Mouse (Mus musculus) embryonic facial prominence, embryonic 15.5 days (tissue): Measurements from ENCODE around the gene Pkd1l2. TPM values are rescaled to one million over a fixed set of nuclear protein-coding genes. Genes with fewer than 3 reads are reported as not detected.
A peak's percentile ranks its signal among the peaks of the same experiment; 100 is the strongest.

ENCODE experiments used
- ATAC-seq: fragments of 200-750 bp; cut with Nextera tagmentation; 2 replicates; pipeline ENCODE4 v1.8.0; 2017; ENCODE audit warnings: low read depth, moderate TSS enrichment; ENCODE audit not compliant: insufficient number of reproducible peaks, low FRiP score, low TSS enrichment
- H3K27ac ChIP-seq: fragments of 300-500 bp; sonication (generic); replicated peaks from 2 replicates; pipeline ENCODE4 v1.5.1; 2015; ENCODE audit warnings: mild to moderate bottlenecking, inconsistent platforms
- H3K27me3 ChIP-seq: fragments of 300-500 bp; sonication (generic); 2 replicates; pipeline ENCODE4 v1.6.1; 2015; ENCODE audit warnings: inconsistent platforms
- H3K36me3 ChIP-seq: fragments of 300-500 bp; sonication (generic); 2 replicates; pipeline ENCODE4 v1.6.1; 2015; ENCODE audit warnings: mild to moderate bottlenecking, inconsistent platforms
- H3K4me1 ChIP-seq: fragments of 300-500 bp; sonication (generic); 2 replicates; pipeline ENCODE4 v1.6.1; 2015; ENCODE audit warnings: inconsistent platforms
- H3K4me2 ChIP-seq: fragments of 300-500 bp; sonication (generic); replicated peaks from 2 replicates; pipeline ENCODE4 v1.6.1; 2015; ENCODE audit warnings: mild to moderate bottlenecking, inconsistent platforms
- H3K4me3 ChIP-seq: fragments of 300-500 bp; sonication (generic); replicated peaks from 2 replicates; pipeline ENCODE4 v1.5.1; 2015; ENCODE audit warnings: mild to moderate bottlenecking, inconsistent platforms
- H3K9ac ChIP-seq: fragments of 300-500 bp; sonication (generic); 2 replicates; pipeline ENCODE4 v1.6.1; 2015; ENCODE audit warnings: inconsistent platforms
- H3K9me3 ChIP-seq: fragments of 300-500 bp; sonication (generic); replicated peaks from 2 replicates; pipeline ENCODE4 v1.6.1; 2016; ENCODE audit warnings: inconsistent platforms
- WGBS: fragments of 180-500 bp; shearing (Covaris S2); methylation state at CpG from one replicate; pipeline ENCODE4 v1.1.7; 2015; 5-methylcytosine and 5-hydroxymethylcytosine counted together
- polyA plus RNA-seq: library from polyadenylated mRNA; unstranded; fragments of >200 nt; fragmentation: Nextera tagmentation; extraction: Ambion mirVana; gene quantifications from 2 replicates; pipeline ENCODE4 v1.2.1, GENCODE M21; 2015

The Pkd1l2 gene
- polyA plus RNA-seq: 0.16 and 0.31 TPM in 2 replicates

DNA sequence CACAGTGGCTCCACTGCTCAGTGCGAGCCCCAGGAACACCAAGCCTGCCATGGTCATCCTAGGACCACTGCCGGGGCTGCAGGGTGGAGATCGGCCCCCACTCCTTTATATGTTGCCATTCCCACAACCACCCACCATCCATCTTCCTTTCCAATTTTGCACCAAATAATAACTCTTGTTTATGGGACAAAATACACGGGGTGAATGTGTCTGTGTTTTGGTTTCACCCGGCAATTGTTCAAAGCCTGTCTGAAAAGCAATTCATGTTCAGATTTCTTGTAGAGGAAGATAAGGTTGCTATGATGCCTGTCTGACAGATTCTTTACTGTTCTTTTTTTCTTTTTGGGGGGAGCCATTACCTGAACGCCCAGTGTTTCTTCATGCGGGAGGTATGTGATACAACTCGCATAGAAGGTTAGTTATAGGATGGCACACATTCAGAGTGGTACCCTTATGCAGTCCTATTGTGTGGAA is at the start of gene Pkd1l2:
TSS of gene Pkd1l2 (minus strand) at position 51 of the 474 bp plus-strand sequence.
- H3K4me2 ChIP-seq: no peak within 1 kb of the TSS
- no peak within 1 kb of the TSS for H3K4me3 ChIP-seq
- H3K9me3 ChIP-seq: no peaks in the 10 kb centered on the region
- no peaks in the 10 kb centered on the region for H3K36me3 ChIP-seq
- H3K4me1 ChIP-seq: no peaks in the 10 kb centered on the region
- no peaks in the 10 kb centered on the region for H3K27me3 ChIP-seq
- no peak within 1 kb of the TSS for H3K9ac ChIP-seq
- ATAC-seq: no peak
- no peak within 1 kb of the TSS for H3K27ac ChIP-seq
- 79% methylated on average over 8 of the region's 8 CpGs for WGBS

DNA sequence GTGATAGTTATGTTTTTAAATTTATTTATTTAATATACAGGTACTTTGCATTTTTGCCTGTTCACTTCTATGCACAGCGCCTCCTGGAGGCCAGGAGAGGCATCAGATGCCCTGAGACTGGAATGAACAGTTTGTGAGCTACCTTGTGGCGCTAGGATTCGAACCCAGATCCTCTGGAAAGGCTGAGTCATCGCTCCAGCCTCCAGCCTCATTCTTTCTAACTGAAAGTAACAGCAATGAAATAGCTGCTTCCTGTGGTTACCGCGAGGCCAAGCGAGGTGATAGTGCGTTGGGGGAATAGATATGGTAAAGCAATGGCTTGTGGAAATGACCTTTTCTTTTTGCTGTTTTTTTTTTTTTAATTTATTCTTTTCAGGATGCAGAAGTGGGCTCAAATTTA is 44.8 kb upstream of the Pkd1l2 start:
- WGBS: 85% methylated on average over 8 of the region's 8 CpGs
- H3K36me3 ChIP-seq: no peaks in the 10 kb centered on the region
- no peaks in the 10 kb centered on the region for H3K9me3 ChIP-seq
- no peak overlapping the region for H3K27ac ChIP-seq
- H3K27me3 ChIP-seq: no peaks in the 10 kb centered on the region
- no peak for ATAC-seq
- H3K9ac ChIP-seq: no peak overlapping the region
- H3K4me2 ChIP-seq: no peak overlapping the region
- no peaks in the 10 kb centered on the region for H3K4me1 ChIP-seq
- no peak overlapping the region for H3K4me3 ChIP-seq

- H3K4me3 ChIP-seq: no peak overlapping the region
- H3K9ac ChIP-seq: no peak overlapping the region
- no peak for ATAC-seq
- H3K27me3 ChIP-seq: no peaks in the 10 kb centered on the region
- H3K4me2 ChIP-seq: no peak overlapping the region
- H3K4me1 ChIP-seq: no peaks in the 10 kb centered on the region
- H3K27ac ChIP-seq: no peak overlapping the region
- 90% methylated on average over 3 of the region's 3 CpGs for WGBS
- H3K9me3 ChIP-seq: no peaks in the 10 kb centered on the region
- H3K36me3 ChIP-seq: no peaks in the 10 kb centered on the region
Measured at GRCm38 (mm10) chr8:117126411-117126810, 44.2 kb upstream of the Pkd1l2 start.

DNA sequence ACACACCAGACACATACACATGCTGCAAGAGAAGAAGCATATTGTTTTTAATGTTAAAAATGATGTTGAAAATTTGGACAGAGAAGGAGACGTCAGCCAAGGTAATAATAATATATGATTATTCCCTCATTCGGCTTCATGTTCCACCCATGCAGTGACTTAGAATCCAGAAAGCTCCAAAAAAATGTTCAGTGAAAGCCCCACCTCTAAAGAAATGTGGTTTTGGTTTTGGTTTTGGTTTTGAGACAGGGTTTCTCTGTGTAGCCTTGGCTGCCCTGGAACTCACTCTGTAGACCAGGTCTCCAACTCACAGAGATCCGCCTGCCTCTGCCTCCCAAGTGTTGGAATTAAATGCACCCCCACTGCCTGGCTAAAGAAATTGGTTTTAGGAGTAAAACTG is 43.6 kb upstream of the Pkd1l2 start:
- Histone ChIP-seq H3K9ac (no peak overlapping the region), H3K36me3 (no peaks in the 10 kb centered on the region), H3K27me3 (no peaks in the 10 kb centered on the region), H3K9me3 (no peaks in the 10 kb centered on the region), H3K27ac (no peak overlapping the region), H3K4me1 (no peaks in the 10 kb centered on the region), H3K4me2 (no peak overlapping the region), H3K4me3 (no peak overlapping the region)
- no peak for ATAC-seq
- WGBS: 86% methylated on average over 3 of the region's 3 CpGs

- no peaks in the 10 kb centered on the region for H3K36me3 ChIP-seq
- H3K27me3 ChIP-seq: no peaks in the 10 kb centered on the region
- H3K4me1 ChIP-seq: no peaks in the 10 kb centered on the region
- H3K4me3 ChIP-seq: no peak overlapping the region
- peak overlapping the region; percentile 68 for H3K27ac ChIP-seq
- H3K4me2 ChIP-seq: no peak overlapping the region
- 56% methylated on average over 13 of the region's 13 CpGs for WGBS
- ATAC-seq: no peak
- H3K9ac ChIP-seq: no peak overlapping the region
- H3K9me3 ChIP-seq: no peaks in the 10 kb centered on the region
Measured at GRCm38 (mm10) chr8:117123850-117124633, 41.8 kb upstream of the Pkd1l2 start.

DNA sequence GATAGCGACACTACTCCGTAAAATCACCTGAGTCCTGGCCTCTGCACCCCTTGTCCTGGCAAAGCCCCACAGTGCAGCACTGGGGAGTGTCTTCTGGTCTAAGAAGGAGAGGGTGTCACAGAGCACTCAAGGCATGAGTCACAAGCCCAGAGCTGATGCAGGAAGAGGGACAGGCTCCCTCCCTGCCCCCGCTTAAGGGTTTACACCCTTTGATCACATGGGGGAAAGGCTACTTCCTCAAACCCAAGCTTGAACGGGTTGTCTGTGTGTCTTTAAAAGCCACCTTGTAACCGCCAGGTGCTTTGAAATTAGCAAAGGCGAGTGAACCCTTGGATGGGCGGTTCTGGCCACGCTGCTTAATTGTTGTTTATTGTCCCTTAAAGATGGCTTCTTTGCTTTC is 39.0 kb upstream of the Pkd1l2 start:
- Histone ChIP-seq H3K4me3 (no peak overlapping the region), H3K27ac (0 out of 2 replicates have a peak overlapping the region, but pooled peaks have one; percentile 7), H3K9ac (no peak overlapping the region), H3K4me1 (peaks cover 2% of the 10 kb centered on the region; the same call in 1 of the 2 replicates), H3K9me3 (no peaks in the 10 kb centered on the region), H3K27me3 (no peaks in the 10 kb centered on the region), H3K4me2 (no peak overlapping the region), H3K36me3 (no peaks in the 10 kb centered on the region)
- WGBS: 61% methylated on average over 8 of the region's 8 CpGs
- ATAC-seq: no peak

GRCm38 (mm10) chr8:117118409-117118808 is 36.2 kb upstream of the Pkd1l2 start:
- Histone ChIP-seq H3K9me3 (no peaks in the 10 kb centered on the region), H3K4me2 (no peak overlapping the region), H3K27me3 (no peaks in the 10 kb centered on the region), H3K27ac (no peak overlapping the region), H3K4me3 (no peak overlapping the region), H3K36me3 (no peaks in the 10 kb centered on the region), H3K9ac (no peak overlapping the region), H3K4me1 (peaks cover 15% of the 10 kb centered on the region)
- 85% methylated on average over 9 of the region's 9 CpGs for WGBS
- no peak for ATAC-seq

GRCm38 (mm10) chr8:117116534-117116933 is 34.3 kb upstream of the Pkd1l2 start:
- H3K4me3 ChIP-seq: no peak overlapping the region
- no peak for ATAC-seq
- H3K27ac ChIP-seq: no peak overlapping the region
- no peaks in the 10 kb centered on the region for H3K36me3 ChIP-seq
- peaks cover 15% of the 10 kb centered on the region for H3K4me1 ChIP-seq
- WGBS: 73% methylated on average over 7 of the region's 7 CpGs
- no peaks in the 10 kb centered on the region for H3K9me3 ChIP-seq
- H3K4me2 ChIP-seq: no peak overlapping the region
- no peaks in the 10 kb centered on the region for H3K27me3 ChIP-seq
- no peak overlapping the region for H3K9ac ChIP-seq

GRCm38 (mm10) chr8:117115676-117116446 is 33.6 kb upstream of the Pkd1l2 start:
- WGBS: 15% methylated on average over 13 of the region's 13 CpGs
- ATAC-seq: no peak
- H3K27me3 ChIP-seq: no peaks in the 10 kb centered on the region
- no peaks in the 10 kb centered on the region for H3K36me3 ChIP-seq
- peak overlapping the region; percentile 28; the same call in 1 of the 2 replicates for H3K4me2 ChIP-seq
- H3K9ac ChIP-seq: no peak overlapping the region
- no peaks in the 10 kb centered on the region for H3K9me3 ChIP-seq
- peak overlapping the region; percentile 44 for H3K27ac ChIP-seq
- H3K4me3 ChIP-seq: no peak overlapping the region
- peaks cover 15% of the 10 kb centered on the region for H3K4me1 ChIP-seq

DNA sequence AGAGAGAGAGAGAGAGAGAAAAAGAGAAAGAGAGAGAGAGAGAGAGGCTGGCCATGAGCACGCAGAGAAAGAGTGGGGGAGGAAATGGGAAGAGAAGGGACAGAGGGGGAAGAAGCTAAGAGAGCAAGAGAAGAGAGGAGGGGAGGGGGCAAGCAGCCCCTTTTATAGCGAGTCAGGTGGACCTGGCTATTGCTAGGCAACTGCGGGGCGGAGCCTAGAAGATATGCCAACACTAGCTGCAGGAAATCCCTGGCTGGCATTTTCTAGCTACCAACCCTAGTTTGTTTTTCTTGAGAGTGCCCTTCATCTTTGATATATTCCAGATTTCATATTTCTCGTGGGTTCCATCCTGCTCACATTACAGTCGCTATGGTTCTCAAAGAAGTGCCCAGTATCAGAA is 32.8 kb upstream of the Pkd1l2 start:
- 34% methylated on average over 6 of the region's 6 CpGs for WGBS
- peak overlapping the region; percentile 28; the same call in 1 of the 2 replicates for H3K4me2 ChIP-seq
- H3K9me3 ChIP-seq: no peaks in the 10 kb centered on the region
- H3K27me3 ChIP-seq: no peaks in the 10 kb centered on the region
- ATAC-seq: no peak
- H3K4me1 ChIP-seq: peaks cover 15% of the 10 kb centered on the region
- no peaks in the 10 kb centered on the region for H3K36me3 ChIP-seq
- H3K27ac ChIP-seq: peak overlapping the region; percentile 44
- H3K4me3 ChIP-seq: no peak overlapping the region
- H3K9ac ChIP-seq: no peak overlapping the region

- no peak overlapping the region for H3K9ac ChIP-seq
- peaks cover 15% of the 10 kb centered on the region for H3K4me1 ChIP-seq
- H3K4me3 ChIP-seq: no peak overlapping the region
- 0 out of 2 replicates have a peak, but pooled peaks have one; percentile 58 for ATAC-seq
- no peak overlapping the region for H3K4me2 ChIP-seq
- H3K36me3 ChIP-seq: no peaks in the 10 kb centered on the region
- 46% methylated on average over 8 of the region's 8 CpGs for WGBS
- H3K9me3 ChIP-seq: no peaks in the 10 kb centered on the region
- no peak overlapping the region for H3K27ac ChIP-seq
- H3K27me3 ChIP-seq: no peaks in the 10 kb centered on the region
Measured at GRCm38 (mm10) chr8:117112261-117112660, 30.0 kb upstream of the Pkd1l2 start.
